Mouse (Mus musculus) intestine, embryonic 14.5 days (tissue): ENCODE results near the gene Cadps2. TPM values are rescaled to one million over a fixed set of nuclear protein-coding genes. Genes with fewer than 3 reads are reported as not detected.
A peak's percentile ranks its signal among the peaks of the same experiment; 100 is the strongest.

Experiments
- ATAC-seq: fragments of 200-750 bp; cut with Nextera tagmentation; replicated peaks from 2 replicates; pipeline ENCODE4 v1.8.0; 2017; ENCODE audit warnings: low read depth, moderate number of reproducible peaks, moderate TSS enrichment, moderate library complexity; ENCODE audit not compliant: low FRiP score, low TSS enrichment
- DNase-seq: peaks from one replicate; pipeline ENCODE4 v3.0.0-alpha.2; 2018; ENCODE audit warnings: low spot score
- H3K27ac ChIP-seq: fragments of 300-500 bp; sonication (generic); 2 replicates; pipeline ENCODE4 v1.5.1; 2014; ENCODE audit warnings: low read depth, mild to moderate bottlenecking, control low read depth
- H3K27me3 ChIP-seq: fragments of 300-500 bp; sonication (generic); replicated peaks from 2 replicates; pipeline ENCODE4 v1.6.1; 2014; ENCODE audit warnings: low read length, control low read depth; ENCODE audit not compliant: control insufficient read depth, insufficient read depth
- H3K36me3 ChIP-seq: fragments of 300-500 bp; sonication (generic); 2 replicates; pipeline ENCODE4 v1.6.1; 2014; ENCODE audit warnings: low read length, control low read depth; ENCODE audit not compliant: control insufficient read depth, insufficient read depth
- H3K4me1 ChIP-seq: fragments of 300-500 bp; sonication (generic); replicated peaks from 2 replicates; pipeline ENCODE4 v1.6.1; 2014; ENCODE audit warnings: low read length, control low read depth, mixed read lengths; ENCODE audit not compliant: control insufficient read depth, insufficient read depth
- H3K4me2 ChIP-seq: fragments of 300-500 bp; sonication (generic); 2 replicates; pipeline ENCODE4 v1.6.1; 2014; ENCODE audit warnings: low read length
- H3K4me3 ChIP-seq: fragments of 300-500 bp; sonication (generic); 2 replicates; pipeline ENCODE4 v1.5.1; 2014; ENCODE audit warnings: low read depth, low read length, control low read depth, mixed read lengths
- H3K9ac ChIP-seq: fragments of 300-500 bp; sonication (generic); 2 replicates; pipeline ENCODE4 v1.6.1; 2014; ENCODE audit warnings: mild to moderate bottlenecking, low read length
- H3K9me3 ChIP-seq: fragments of 300-500 bp; sonication (generic); 2 replicates; pipeline ENCODE4 v1.6.1; 2016; ENCODE audit warnings: low read length, control low read depth; ENCODE audit not compliant: control insufficient read depth
- WGBS: fragments of 180-500 bp; shearing (Covaris S2); extraction: QIAGEN DNeasy Blood & Tissue Kit; methylation state at CpG from one replicate; pipeline ENCODE4 v1.1.7; 2014; 5-methylcytosine and 5-hydroxymethylcytosine counted together
- polyA plus RNA-seq: library from polyadenylated mRNA; unstranded; fragments of >200 nt; fragmentation: Nextera tagmentation; extraction: Ambion mirVana; gene quantifications from 2 replicates; pipeline ENCODE4 v1.2.1, GENCODE M21; 2014

Gene Cadps2
- polyA plus RNA-seq, 1 experiment from 2014 or later = 1.2 TPM

DNA sequence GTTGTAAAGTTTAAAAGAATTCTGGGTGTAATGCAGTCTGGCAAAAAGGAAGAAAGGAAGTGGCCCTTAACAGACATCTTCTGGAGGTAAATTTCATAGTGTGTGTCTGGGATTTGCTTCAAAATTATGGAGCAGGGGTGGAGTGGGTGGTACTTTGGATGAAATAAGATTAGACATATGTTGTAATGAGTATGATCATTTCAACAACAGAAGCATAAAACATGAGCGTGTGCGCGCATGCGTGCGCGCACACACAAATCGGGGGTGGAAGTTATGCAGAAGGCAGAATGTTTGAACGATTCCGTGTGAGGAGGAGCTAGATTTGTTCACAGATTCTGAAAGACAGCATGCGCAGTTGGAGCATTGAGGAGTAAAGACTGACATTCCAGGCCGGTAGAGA, 14.2 kb upstream of the Cadps2 start:
- Histone ChIP-seq H3K27me3 (no peaks in the 10 kb centered on the region), H3K9ac (no peak overlapping the region), H3K4me1 (no peaks in the 10 kb centered on the region), H3K4me2 (no peak overlapping the region), H3K9me3 (no peaks in the 10 kb centered on the region), H3K27ac (no peak overlapping the region), H3K36me3 (no peaks in the 10 kb centered on the region), H3K4me3 (no peak overlapping the region)
- ATAC-seq (no peak), DNase-seq (no peak)
- 93% methylated on average over 11 of the region's 11 CpGs for WGBS

DNA sequence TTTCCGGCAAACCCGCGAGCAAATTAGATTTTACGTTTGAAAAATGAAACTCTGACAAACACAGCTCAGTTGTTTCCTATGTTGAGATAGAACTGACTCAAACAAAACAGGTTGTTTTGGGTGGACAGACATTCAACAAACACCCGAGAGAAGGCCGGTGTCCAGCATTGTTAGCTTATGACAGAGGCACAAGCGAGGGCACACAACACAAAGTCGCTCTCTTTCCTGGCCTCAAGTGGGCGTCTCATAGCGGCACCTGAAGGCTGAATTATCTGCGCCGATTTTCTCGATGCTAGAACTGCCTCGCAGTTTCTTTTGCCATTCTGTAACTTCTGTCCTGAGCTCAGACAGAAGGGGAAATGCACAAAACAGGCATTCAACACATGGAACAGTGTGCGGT, 780 bp upstream of the Cadps2 start:
- peaks cover 29% of the 10 kb centered on the region for H3K27me3 ChIP-seq
- DNase-seq (peak; percentile 59), ATAC-seq (no peak)
- H3K9me3 ChIP-seq = no peaks in the 10 kb centered on the region
- WGBS = 2% methylated on average over 15 of the region's 15 CpGs
- peaks cover 3% of the 10 kb centered on the region; the same call in 1 of the 2 replicates for H3K4me1 ChIP-seq
- H3K36me3 ChIP-seq = no peaks in the 10 kb centered on the region
- peak overlapping the region; percentile 16; the same call in 1 of the 2 replicates for H3K9ac ChIP-seq
- peak overlapping the region; percentile 63 for H3K4me3 ChIP-seq
- H3K4me2 ChIP-seq = peak overlapping the region; percentile 86
- no peak overlapping the region for H3K27ac ChIP-seq

DNA sequence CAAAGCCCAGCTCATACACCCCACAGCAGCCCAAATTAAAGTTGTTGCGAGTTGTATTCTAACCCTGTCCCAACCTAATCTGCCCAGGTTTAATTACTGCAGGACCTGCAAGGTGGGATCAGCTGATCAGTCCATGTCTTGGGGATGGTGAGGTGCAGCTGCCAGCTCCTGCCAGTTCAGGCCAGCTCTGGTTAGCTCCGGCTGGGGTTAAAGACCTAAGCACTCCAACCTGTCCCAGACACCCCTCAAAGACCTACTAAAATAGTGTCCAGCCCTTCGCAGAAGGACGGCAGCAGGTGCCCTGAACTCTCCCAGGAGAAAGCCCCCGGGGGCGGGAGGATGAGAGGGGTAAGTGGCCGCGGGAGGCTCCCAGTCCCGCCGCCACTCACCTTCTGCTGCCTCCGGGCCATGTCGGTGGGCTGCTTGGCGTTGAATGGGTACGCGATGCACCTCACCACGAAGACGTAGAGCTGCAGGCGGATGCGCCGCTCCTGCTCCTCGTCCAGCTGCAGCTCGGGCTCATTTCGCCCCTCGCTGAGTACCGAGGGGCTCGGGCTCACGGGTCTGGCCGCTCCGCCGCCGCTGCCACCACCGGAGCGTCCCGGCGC, 716 bp downstream of the Cadps2 start:
- peaks cover 3% of the 10 kb centered on the region; the same call in 1 of the 2 replicates for H3K4me1 ChIP-seq
- H3K9ac ChIP-seq = peak overlapping the region; percentile 52
- no peaks in the 10 kb centered on the region for H3K36me3 ChIP-seq
- DNase-seq = peak; percentile 65
- H3K27me3 ChIP-seq = peaks cover 29% of the 10 kb centered on the region
- peak overlapping the region; percentile 63 for H3K4me3 ChIP-seq
- WGBS = 1% methylated on average over 31 of the region's 35 CpGs
- peak overlapping the region; percentile 86 for H3K4me2 ChIP-seq
- H3K27ac ChIP-seq = no peak overlapping the region
- H3K9me3 ChIP-seq = no peaks in the 10 kb centered on the region
- ATAC-seq = peak; percentile 67

- H3K36me3 ChIP-seq = no peaks in the 10 kb centered on the region
- no peak overlapping the region for H3K9ac ChIP-seq
- 94% methylated on average over 7 of the region's 7 CpGs for WGBS
- no peak overlapping the region for H3K4me3 ChIP-seq
- H3K27ac ChIP-seq = no peak overlapping the region
- ATAC-seq = no peak
- no peaks in the 10 kb centered on the region for H3K9me3 ChIP-seq
- no peak overlapping the region for H3K4me2 ChIP-seq
- no peak for DNase-seq
- H3K4me1 ChIP-seq = peaks cover 3% of the 10 kb centered on the region; the same call in 1 of the 2 replicates
- H3K27me3 ChIP-seq = peaks cover 28% of the 10 kb centered on the region
Measured at GRCm38 (mm10) chr6:23837631-23838030, 1.6 kb downstream of the Cadps2 start.

- H3K4me1 ChIP-seq = peaks cover 3% of the 10 kb centered on the region; the same call in 1 of the 2 replicates
- H3K9me3 ChIP-seq = no peaks in the 10 kb centered on the region
- 84% methylated on average over 5 of the region's 5 CpGs for WGBS
- no peak overlapping the region for H3K9ac ChIP-seq
- no peak overlapping the region for H3K4me3 ChIP-seq
- ATAC-seq = no peak
- peaks cover 25% of the 10 kb centered on the region for H3K27me3 ChIP-seq
- H3K27ac ChIP-seq = no peak overlapping the region
- no peaks in the 10 kb centered on the region for H3K36me3 ChIP-seq
- no peak overlapping the region for H3K4me2 ChIP-seq
- no peak for DNase-seq
Measured at GRCm38 (mm10) chr6:23837127-23837526, 2.1 kb downstream of the Cadps2 start.

DNA sequence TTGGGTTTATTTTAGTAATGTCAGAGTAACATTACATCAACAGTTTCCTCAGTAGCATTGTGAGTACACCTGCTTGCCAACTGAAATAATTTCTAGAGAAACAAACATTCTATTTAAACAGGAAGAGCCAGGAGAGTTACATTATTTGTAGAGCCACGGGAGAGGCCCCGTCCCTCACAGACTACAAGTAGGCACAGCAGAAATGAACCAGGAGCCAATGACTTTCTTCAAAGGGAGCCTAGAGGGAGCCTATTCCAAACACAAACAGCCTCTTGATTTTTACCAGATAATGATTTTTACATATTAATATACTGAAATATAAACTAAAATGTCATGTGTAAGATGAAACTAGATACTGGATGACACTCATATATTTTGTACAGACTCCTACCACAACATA, 2.5 kb downstream of the Cadps2 start:
- Histone ChIP-seq H3K36me3 (no peaks in the 10 kb centered on the region), H3K4me2 (no peak overlapping the region), H3K27ac (no peak overlapping the region), H3K9ac (no peak overlapping the region), H3K27me3 (peaks cover 25% of the 10 kb centered on the region), H3K9me3 (no peaks in the 10 kb centered on the region), H3K4me1 (peaks cover 3% of the 10 kb centered on the region; the same call in 1 of the 2 replicates), H3K4me3 (no peak overlapping the region)
- 41% methylated on average over 2 of the region's 2 CpGs for WGBS
- DNase-seq (no peak), ATAC-seq (no peak)

GRCm38 (mm10) chr6:23835552-23835951, 3.7 kb downstream of the Cadps2 start:
- Histone ChIP-seq H3K4me1 (peaks cover 3% of the 10 kb centered on the region; the same call in 1 of the 2 replicates), H3K27me3 (peaks cover 25% of the 10 kb centered on the region), H3K27ac (no peak overlapping the region), H3K36me3 (no peaks in the 10 kb centered on the region), H3K9me3 (no peaks in the 10 kb centered on the region), H3K4me2 (no peak overlapping the region), H3K4me3 (no peak overlapping the region), H3K9ac (no peak overlapping the region)
- no peak for ATAC-seq
- 96% methylated on average over 4 of the region's 4 CpGs for WGBS
- DNase-seq = no peak

DNA sequence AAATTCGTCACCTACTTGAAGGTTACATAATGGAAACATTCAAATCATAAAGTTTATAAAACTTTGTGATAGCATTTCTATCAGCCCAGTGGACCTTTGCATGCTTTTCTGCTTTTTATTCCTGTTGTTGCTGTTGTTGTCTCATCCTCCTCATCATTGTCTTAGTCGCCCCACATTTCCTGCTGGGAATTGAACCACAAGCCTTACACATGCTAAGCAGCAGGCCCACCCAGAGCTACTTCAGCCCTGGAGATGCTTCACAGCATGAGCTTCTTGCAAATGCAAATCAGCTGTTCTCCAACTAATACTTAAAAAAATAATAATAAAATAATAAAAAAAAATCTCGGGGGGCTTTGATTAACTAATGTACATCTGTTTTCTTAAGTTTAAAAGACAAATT, 8.5 kb downstream of the Cadps2 start:
- Histone ChIP-seq H3K27me3 (no peaks in the 10 kb centered on the region), H3K4me2 (no peak overlapping the region), H3K4me3 (no peak overlapping the region), H3K9ac (no peak overlapping the region), H3K4me1 (no peaks in the 10 kb centered on the region), H3K36me3 (no peaks in the 10 kb centered on the region), H3K27ac (no peak overlapping the region), H3K9me3 (no peaks in the 10 kb centered on the region)
- WGBS = 64% methylated on average over 3 of the region's 3 CpGs
- no peak for ATAC-seq
- DNase-seq = no peak

GRCm38 (mm10) chr6:23829338-23829737, 9.9 kb downstream of the Cadps2 start:
- H3K4me2 ChIP-seq = no peak overlapping the region
- 85% methylated on average over 2 of the region's 2 CpGs for WGBS
- H3K9me3 ChIP-seq = no peaks in the 10 kb centered on the region
- H3K4me1 ChIP-seq = no peaks in the 10 kb centered on the region
- no peak overlapping the region for H3K4me3 ChIP-seq
- H3K27ac ChIP-seq = no peak overlapping the region
- H3K36me3 ChIP-seq = no peaks in the 10 kb centered on the region
- no peak overlapping the region for H3K9ac ChIP-seq
- DNase-seq (no peak), ATAC-seq (no peak)
- H3K27me3 ChIP-seq = no peaks in the 10 kb centered on the region
